Mouse (Mus musculus) heart, embryonic 12.5 days (tissue): ENCODE data around the gene Gna11. TPM values are rescaled to one million over a fixed set of nuclear protein-coding genes. Genes with fewer than 3 reads are reported as not detected.
A peak's percentile ranks its signal among the peaks of the same experiment; 100 is the strongest.

Source experiments
- ATAC-seq: fragments of 200-750 bp; cut with Nextera tagmentation; 2 replicates; pipeline ENCODE4 v1.8.0; 2017; ENCODE audit warnings: moderate TSS enrichment, moderate library complexity; ENCODE audit not compliant: insufficient number of reproducible peaks, low FRiP score
- H3K27ac ChIP-seq: fragments of 300-500 bp; sonication (generic); 2 replicates; pipeline ENCODE4 v1.5.1; 2016; ENCODE audit warnings: mild to moderate bottlenecking, moderate library complexity; ENCODE audit not compliant: poor library complexity, severe bottlenecking
- H3K27me3 ChIP-seq: fragments of 300-500 bp; sonication (generic); replicated peaks from 2 replicates; pipeline ENCODE4 v1.6.1; 2016; ENCODE audit warnings: mild to moderate bottlenecking, moderate library complexity
- H3K36me3 ChIP-seq: fragments of 300-500 bp; sonication (generic); 2 replicates; pipeline ENCODE4 v1.6.1; 2016; ENCODE audit warnings: mild to moderate bottlenecking, moderate library complexity
- H3K4me1 ChIP-seq: fragments of 300-500 bp; sonication (generic); replicated peaks from 2 replicates; pipeline ENCODE4 v1.6.1; 2016; ENCODE audit warnings: mild to moderate bottlenecking
- H3K4me2 ChIP-seq: fragments of 300-500 bp; sonication (generic); 2 replicates; pipeline ENCODE4 v1.6.1; 2016; ENCODE audit warnings: mild to moderate bottlenecking, moderate library complexity
- H3K4me3 ChIP-seq: fragments of 300-500 bp; sonication (generic); 2 replicates; pipeline ENCODE4 v1.5.1; 2016; ENCODE audit warnings: mild to moderate bottlenecking
- H3K9ac ChIP-seq: fragments of 300-500 bp; sonication (generic); 2 replicates; pipeline ENCODE4 v1.6.1; 2016; ENCODE audit warnings: mild to moderate bottlenecking, moderate library complexity
- H3K9me3 ChIP-seq: fragments of 300-500 bp; sonication (generic); replicated peaks from 2 replicates; pipeline ENCODE4 v1.6.1; 2016; ENCODE audit warnings: mild to moderate bottlenecking, moderate library complexity
- WGBS: fragments of 180-500 bp; shearing (Covaris S2); methylation state at CpG from one replicate; pipeline ENCODE4 v1.1.7; 2016; 5-methylcytosine and 5-hydroxymethylcytosine counted together
- polyA plus RNA-seq: library from polyadenylated mRNA; unstranded; fragments of >200 nt; fragmentation: Nextera tagmentation; extraction: Ambion mirVana; gene quantifications from 2 replicates; pipeline ENCODE4 v1.2.1, GENCODE M21; 2016

The Gna11 gene
- polyA plus RNA-seq, 1 experiment from 2014 or later, result 58.4 TPM

- H3K36me3 ChIP-seq, result no peaks in the 10 kb centered on the region
- peaks cover 10% of the 10 kb centered on the region for H3K4me1 ChIP-seq
- 77% methylated on average over 3 of the region's 3 CpGs for WGBS
- no peak for ATAC-seq
- H3K27me3 ChIP-seq, result 0 out of 2 replicates have a peak, but pooled peaks cover 16% of the 10 kb centered on the region
- H3K27ac ChIP-seq, result no peak within 1 kb of the TSS
- 0 out of 2 replicates have a peak, but pooled peaks cover 2% of the 10 kb centered on the region for H3K9me3 ChIP-seq
- no peak within 1 kb of the TSS for H3K4me3 ChIP-seq
- no peak within 1 kb of the TSS for H3K4me2 ChIP-seq
- H3K9ac ChIP-seq, result no peak within 1 kb of the TSS
These were observed 45.0 kb downstream of the Gna11 start, which contains the start of gene S1pr4 for GRCm38 (mm10) chr10:81500032-81500431. TSS of gene S1pr4 (minus strand) at chr10:81500132.

- H3K36me3 ChIP-seq, result no peaks in the 10 kb centered on the region
- no peak overlapping the region for H3K27ac ChIP-seq
- no peak overlapping the region for H3K4me2 ChIP-seq
- no peak overlapping the region for H3K4me3 ChIP-seq
- peaks cover 16% of the 10 kb centered on the region for H3K4me1 ChIP-seq
- no peaks in the 10 kb centered on the region for H3K9me3 ChIP-seq
- no peak overlapping the region for H3K9ac ChIP-seq
- no peak for ATAC-seq
- H3K27me3 ChIP-seq, result 0 out of 2 replicates have a peak, but pooled peaks cover 15% of the 10 kb centered on the region
- 63% methylated on average over 23 of the region's 23 CpGs for WGBS
These were observed 45.6 kb downstream of the Gna11 start for GRCm38 (mm10) chr10:81499250-81499901.

- H3K36me3 ChIP-seq, result 0 out of 2 replicates have a peak, but pooled peaks cover 7% of the 10 kb centered on the region
- no peak overlapping the region for H3K9ac ChIP-seq
- H3K9me3 ChIP-seq, result no peaks in the 10 kb centered on the region
- ATAC-seq, result no peak
- H3K27ac ChIP-seq, result no peak overlapping the region
- H3K4me3 ChIP-seq, result no peak overlapping the region
- peaks cover 22% of the 10 kb centered on the region for H3K4me1 ChIP-seq
- H3K27me3 ChIP-seq, result 0 out of 2 replicates have a peak, but pooled peaks cover 7% of the 10 kb centered on the region
- H3K4me2 ChIP-seq, result no peak overlapping the region
- 80% methylated on average over 38 of the region's 38 CpGs for WGBS
These were observed 46.4 kb downstream of the Gna11 start for GRCm38 (mm10) chr10:81498316-81499249.

GRCm38 (mm10) chr10:81497401-81498270, 47.4 kb downstream of the Gna11 start:
- H3K9ac ChIP-seq, result no peak overlapping the region
- no peak for ATAC-seq
- no peaks in the 10 kb centered on the region for H3K27me3 ChIP-seq
- H3K4me3 ChIP-seq, result no peak overlapping the region
- 74% methylated on average over 17 of the region's 17 CpGs for WGBS
- peaks cover 14% of the 10 kb centered on the region for H3K36me3 ChIP-seq
- H3K27ac ChIP-seq, result no peak overlapping the region
- peaks cover 19% of the 10 kb centered on the region for H3K4me1 ChIP-seq
- 0 out of 2 replicates have a peak overlapping the region, but pooled peaks have one; percentile 59 for H3K4me2 ChIP-seq
- H3K9me3 ChIP-seq, result no peaks in the 10 kb centered on the region

- Histone ChIP-seq H3K36me3 (peaks cover 21% of the 10 kb centered on the region), H3K4me1 (peaks cover 19% of the 10 kb centered on the region), H3K27ac (peak overlapping the region; percentile 48; the same call in 1 of the 2 replicates), H3K4me3 (peak overlapping the region; percentile 90), H3K4me2 (peak overlapping the region; percentile 59), H3K9ac (no peak overlapping the region), H3K27me3 (no peaks in the 10 kb centered on the region), H3K9me3 (no peaks in the 10 kb centered on the region)
- no peak for ATAC-seq
- WGBS, result 30% methylated on average over 4 of the region's 4 CpGs
These were observed 48.0 kb downstream of the Gna11 start for GRCm38 (mm10) chr10:81496969-81497368.

GRCm38 (mm10) chr10:81496264-81496901, 48.6 kb downstream of the Gna11 start, which contains the start of gene Ncln:
TSS of gene Ncln (minus strand) at chr10:81496392.
- Histone ChIP-seq H3K4me3 (peak within 1 kb of the TSS; percentile 90), H3K9me3 (no peaks in the 10 kb centered on the region), H3K36me3 (peaks cover 27% of the 10 kb centered on the region), H3K9ac (peak within 1 kb of the TSS; percentile 93), H3K27ac (peak within 1 kb of the TSS; percentile 48), H3K4me1 (peaks cover 19% of the 10 kb centered on the region), H3K4me2 (peak within 1 kb of the TSS; percentile 99), H3K27me3 (no peaks in the 10 kb centered on the region)
- peak; percentile 95 for ATAC-seq
- under 1% methylated on average over 41 of the region's 45 CpGs for WGBS

- H3K36me3 ChIP-seq, result peaks cover 33% of the 10 kb centered on the region
- H3K4me1 ChIP-seq, result peaks cover 19% of the 10 kb centered on the region
- H3K4me3 ChIP-seq, result peak overlapping the region; percentile 90
- peak overlapping the region; percentile 93 for H3K9ac ChIP-seq
- ATAC-seq, result peak; percentile 3; the same call in 1 of the 2 replicates
- H3K4me2 ChIP-seq, result peak overlapping the region; percentile 99
- no peaks in the 10 kb centered on the region for H3K9me3 ChIP-seq
- peak overlapping the region; percentile 48 for H3K27ac ChIP-seq
- no peaks in the 10 kb centered on the region for H3K27me3 ChIP-seq
- WGBS, result under 1% methylated on average over 41 of the region's 41 CpGs
These were observed 49.2 kb downstream of the Gna11 start for GRCm38 (mm10) chr10:81495616-81496263.

GRCm38 (mm10) chr10:81495151-81495550, 49.8 kb downstream of the Gna11 start:
- no peak for ATAC-seq
- peak overlapping the region; percentile 93 for H3K9ac ChIP-seq
- peaks cover 39% of the 10 kb centered on the region for H3K36me3 ChIP-seq
- peak overlapping the region; percentile 90 for H3K4me3 ChIP-seq
- no peaks in the 10 kb centered on the region for H3K9me3 ChIP-seq
- peak overlapping the region; percentile 99 for H3K4me2 ChIP-seq
- H3K27ac ChIP-seq, result no peak overlapping the region
- no peaks in the 10 kb centered on the region for H3K27me3 ChIP-seq
- 70% methylated on average over 6 of the region's 6 CpGs for WGBS
- peaks cover 19% of the 10 kb centered on the region for H3K4me1 ChIP-seq

- WGBS, result 84% methylated on average over 11 of the region's 11 CpGs
- ATAC-seq, result no peak
These were observed 50.5 kb downstream of the Gna11 start for GRCm38 (mm10) chr10:81494260-81495041.

More at GRCm38 (mm10) chr10:81494260-81495041, 50.5 kb downstream of the Gna11 start:
- Histone ChIP-seq H3K4me2 (peak overlapping the region; percentile 99), H3K4me1 (peaks cover 19% of the 10 kb centered on the region), H3K27ac (no peak overlapping the region), H3K36me3 (peaks cover 46% of the 10 kb centered on the region), H3K9me3 (no peaks in the 10 kb centered on the region), H3K9ac (no peak overlapping the region; the same call in 1 of the 2 replicates), H3K4me3 (no peak overlapping the region), H3K27me3 (no peaks in the 10 kb centered on the region)
